Mouse (Mus musculus) C2C12 (cell line): ENCODE measurements around the gene Cpxm1.

Source experiments
- CEBPB ChIP-seq: IDR thresholded peaks from one replicate; pipeline ENCODE4 v1.6.1; 2011; ENCODE audit warnings: low read depth, mild to moderate bottlenecking, control low read depth, moderate library complexity
- CTCF ChIP-seq: IDR thresholded peaks from one replicate; pipeline ENCODE4 v1.5.1; 2011; ENCODE audit not compliant: control insufficient read depth, insufficient read depth, insufficient read length
- MAX ChIP-seq: IDR thresholded peaks from one replicate; pipeline ENCODE4 v1.6.1; 2011; ENCODE audit warnings: mild to moderate bottlenecking, control low read depth
- MYOG ChIP-seq: IDR thresholded peaks from one replicate; pipeline ENCODE4 v1.6.1; 2011; ENCODE audit not compliant: control insufficient read depth, insufficient read length; ENCODE audit errors: extremely low read depth

GRCm38 (mm10) chr2:130383895-130384294, 13.5 kb downstream of the Cpxm1 start:
- TF ChIP-seq CTCF (no peak), CEBPB (no peak), MYOG (no peak), MAX (no peak)
